Mouse (Mus musculus) CD4-positive, CD25-positive, alpha-beta regulatory T cell, adult 2 months (primary cell): Measurements from ENCODE around the gene Ephb1.

Source experiments
- DNase-seq: peaks from one replicate; pipeline ENCODE4 v3.0.0-alpha.2; 2012; ENCODE audit warnings: low read depth, low spot score

Ephb1 gene

DNA sequence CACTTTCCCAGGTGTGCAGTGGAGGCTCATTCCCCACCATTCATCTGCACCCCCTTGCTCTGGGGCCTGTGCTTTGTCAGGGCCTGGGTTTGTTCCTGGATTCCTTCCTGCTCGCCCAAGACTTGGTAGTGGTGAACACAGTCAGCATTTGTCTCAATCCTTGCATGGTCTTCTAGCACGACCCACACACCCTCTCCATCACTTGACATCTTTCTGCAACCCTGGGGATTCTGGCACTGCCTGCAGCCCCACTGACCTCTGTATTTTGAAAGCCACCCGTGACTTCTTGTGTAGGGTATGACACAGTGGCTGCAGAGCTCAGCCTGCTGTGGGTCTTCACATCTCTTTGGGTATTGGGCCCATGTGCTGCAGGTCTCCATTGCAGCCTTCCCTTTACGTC, 435.7 kb downstream of the Ephb1 start:
- DNase-seq: no peak

DNA sequence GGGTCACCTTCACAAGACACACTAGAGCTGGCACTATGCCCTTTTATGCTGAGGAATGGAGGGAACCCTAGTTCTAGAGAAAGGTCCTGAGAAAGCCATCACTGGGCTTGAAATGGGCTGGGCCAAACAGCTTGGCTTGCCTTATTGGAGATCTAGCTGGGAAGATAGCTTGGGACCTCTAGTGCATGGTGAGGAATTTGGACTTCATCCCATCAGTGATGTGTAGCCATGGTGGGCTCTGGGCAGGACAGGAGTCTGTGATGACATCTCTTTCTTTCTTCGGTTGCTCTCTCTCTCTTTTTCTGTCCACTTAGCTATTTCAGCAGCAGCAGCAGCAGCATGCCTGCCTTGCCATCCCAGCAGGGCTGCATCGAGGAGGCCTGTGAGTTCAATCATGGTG, 439.4 kb downstream of the Ephb1 start:
- DNase-seq: no peak

DNA sequence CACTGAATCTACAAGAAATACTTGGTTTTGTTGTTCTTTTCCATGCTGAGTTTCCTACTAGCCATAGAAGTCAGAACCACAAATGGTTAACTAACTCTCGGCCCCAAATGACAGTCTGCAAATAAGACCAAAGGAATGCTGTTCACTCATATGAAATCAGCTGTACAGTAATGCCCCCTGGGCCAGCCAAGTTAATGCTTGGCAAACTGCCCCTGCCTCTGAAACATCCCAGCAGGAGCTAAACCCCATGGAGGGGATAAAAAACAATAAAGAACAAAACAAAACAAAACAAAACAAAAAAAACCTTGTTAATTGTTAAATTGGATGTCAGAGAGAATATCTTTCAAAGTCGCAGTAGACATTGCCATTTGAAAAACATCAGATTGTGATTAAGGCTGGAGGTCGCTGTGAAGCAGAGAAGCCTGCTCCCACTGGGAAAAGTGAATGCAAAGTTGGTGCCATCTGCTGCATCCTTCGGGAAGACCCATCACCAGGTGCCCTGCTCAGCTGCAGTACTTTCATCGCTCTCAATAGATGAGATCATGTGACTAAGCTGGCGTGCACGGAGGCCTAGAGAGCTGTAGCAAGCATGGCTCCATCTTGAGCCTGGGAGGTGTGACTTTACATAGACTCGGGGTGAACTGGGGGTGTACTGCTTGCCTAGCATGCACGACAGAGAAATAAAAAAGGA, 443.2 kb downstream of the Ephb1 start:
- no peak for DNase-seq

DNA sequence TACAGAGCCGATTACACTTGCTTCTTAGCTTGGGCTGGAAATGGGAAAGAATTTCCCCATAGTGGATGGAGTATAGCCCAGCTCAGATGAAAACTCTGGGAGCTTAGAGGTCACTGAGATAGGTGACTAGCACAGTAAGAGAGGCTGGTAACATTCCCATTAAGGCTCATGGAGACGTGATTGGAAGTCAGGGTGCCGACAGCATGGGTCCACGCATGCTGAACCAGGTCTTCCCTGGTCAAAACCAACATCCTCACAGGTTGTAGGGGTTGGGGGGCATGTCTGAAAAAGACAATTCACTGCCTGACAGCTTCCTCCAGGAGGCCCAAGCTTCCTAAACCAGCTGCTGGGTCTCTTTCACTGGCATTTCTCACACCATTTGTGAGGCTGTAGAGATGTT, 445.0 kb downstream of the Ephb1 start:
- DNase-seq: no peak

GRCm38 (mm10) chr9:101908849-101909248, 445.6 kb downstream of the Ephb1 start:
- DNase-seq: no peak

- DNase-seq: no peak
These were observed 446.7 kb downstream of the Ephb1 start for GRCm38 (mm10) chr9:101907747-101908255.

DNA sequence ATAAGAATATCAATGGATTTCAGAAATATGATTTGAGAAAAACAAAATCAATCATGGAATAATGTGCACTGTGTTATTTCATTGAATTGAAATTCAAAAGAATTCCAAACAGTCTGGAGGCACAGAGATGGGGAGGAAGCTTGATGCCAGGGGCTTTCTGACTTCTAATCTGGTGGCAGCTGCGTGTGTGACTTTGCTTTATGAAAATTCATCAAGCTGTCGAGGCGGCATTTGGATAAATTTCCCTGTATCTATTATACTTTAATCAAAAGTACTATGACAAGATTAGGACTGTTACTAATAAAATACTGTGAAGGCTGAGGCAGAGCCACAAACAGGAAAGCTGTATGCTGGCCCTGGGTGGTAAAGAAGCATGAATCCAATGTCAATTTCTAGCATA, 451.1 kb downstream of the Ephb1 start:
- DNase-seq: no peak

DNA sequence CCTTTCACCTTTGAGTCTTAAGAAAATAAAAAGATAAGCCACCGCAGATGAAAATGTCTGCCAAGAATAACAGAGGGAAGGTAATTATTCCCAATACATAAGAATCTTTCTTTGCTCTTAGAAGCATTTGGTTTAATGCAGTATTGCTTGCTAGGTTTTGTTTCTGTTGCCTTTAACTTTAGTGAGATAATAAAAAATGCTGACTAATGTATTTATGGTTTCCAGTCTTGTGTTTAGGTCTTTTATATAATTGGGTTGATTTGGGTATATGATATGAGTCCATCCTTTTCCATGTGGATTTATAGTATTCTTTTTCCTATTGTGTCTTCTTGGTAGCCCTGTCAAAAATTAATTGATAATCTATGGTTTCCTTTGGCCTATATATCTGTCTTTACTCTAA, 456.6 kb downstream of the Ephb1 start:
- no peak for DNase-seq

DNA sequence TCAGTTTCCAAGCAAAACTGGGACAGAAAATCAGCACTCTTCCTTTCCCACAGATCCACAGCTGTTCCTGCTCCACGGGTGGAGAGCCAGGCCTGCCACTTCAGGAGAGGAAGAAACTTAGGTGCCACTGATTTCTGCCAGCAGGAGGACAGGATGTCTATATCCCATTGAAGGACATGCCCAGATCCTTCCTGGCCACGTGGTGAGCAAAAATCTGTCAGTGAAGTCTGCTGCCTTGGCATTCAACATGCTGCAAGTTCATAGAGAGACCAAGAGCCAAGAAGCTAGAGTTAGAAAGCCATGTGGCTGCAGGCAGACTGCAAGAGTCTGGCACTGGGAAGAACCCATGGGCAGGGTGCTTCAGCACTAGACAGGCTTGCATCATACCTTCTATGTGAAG, 471.2 kb downstream of the Ephb1 start:
- DNase-seq: no peak

- no peak for DNase-seq
These were observed 477.1 kb downstream of the Ephb1 start for GRCm38 (mm10) chr9:101877109-101877987.

DNA sequence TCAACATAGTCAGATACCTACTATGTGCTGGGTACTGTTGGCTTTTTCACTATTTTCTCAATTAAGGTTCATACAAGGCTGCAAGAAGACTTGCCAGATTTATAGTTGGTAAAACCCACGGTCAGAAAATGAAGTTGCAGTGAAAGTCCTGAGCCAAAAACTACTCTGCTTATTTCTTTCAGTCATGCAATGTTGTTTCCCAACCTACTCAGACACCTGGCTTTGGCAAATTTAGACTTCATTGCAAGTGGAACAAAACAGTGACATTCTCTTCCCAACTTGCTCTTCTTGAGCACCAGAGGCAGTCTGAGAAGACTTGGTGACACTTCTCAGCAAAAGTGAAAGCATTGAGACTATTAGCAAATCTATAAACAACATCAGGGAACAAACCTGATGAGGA, 479.2 kb downstream of the Ephb1 start:
- no peak for DNase-seq
